Mouse (Mus musculus) forebrain, embryonic 15.5 days (tissue): Measurements from ENCODE around the gene Exoc6. TPM values are rescaled to one million over a fixed set of nuclear protein-coding genes. Genes with fewer than 3 reads are reported as not detected.

Experiments used
- ATAC-seq: fragments of 200-750 bp; cut with Nextera tagmentation; replicated peaks from 2 replicates; pipeline ENCODE4 v1.8.0; 2017; ENCODE audit warnings: mild to moderate bottlenecking, moderate TSS enrichment, moderate library complexity
- H3K27ac ChIP-seq: fragments of 300-500 bp; sonication (generic); replicated peaks from 2 replicates; pipeline ENCODE4 v1.5.1; 2015; ENCODE audit warnings: mild to moderate bottlenecking, inconsistent platforms
- H3K27me3 ChIP-seq: fragments of 300-500 bp; sonication (generic); 2 replicates; pipeline ENCODE4 v1.6.1; 2015; ENCODE audit warnings: inconsistent platforms
- H3K36me3 ChIP-seq: fragments of 300-500 bp; sonication (generic); 2 replicates; pipeline ENCODE4 v1.6.1; 2015; ENCODE audit warnings: mild to moderate bottlenecking, inconsistent platforms
- H3K4me1 ChIP-seq: fragments of 300-500 bp; sonication (generic); 2 replicates; pipeline ENCODE4 v1.6.1; 2015; ENCODE audit warnings: inconsistent platforms
- H3K4me2 ChIP-seq: fragments of 300-500 bp; sonication (generic); replicated peaks from 2 replicates; pipeline ENCODE4 v1.6.1; 2015; ENCODE audit warnings: mild to moderate bottlenecking, inconsistent platforms
- H3K4me3 ChIP-seq: fragments of 300-500 bp; sonication (generic); 2 replicates; pipeline ENCODE4 v1.5.1; 2015; ENCODE audit warnings: mild to moderate bottlenecking, inconsistent platforms
- H3K9ac ChIP-seq: fragments of 300-500 bp; sonication (generic); replicated peaks from 2 replicates; pipeline ENCODE4 v1.6.1; 2015; ENCODE audit warnings: mild to moderate bottlenecking, inconsistent platforms
- H3K9me3 ChIP-seq: fragments of 300-500 bp; sonication (generic); 2 replicates; pipeline ENCODE4 v1.6.1; 2016; ENCODE audit warnings: inconsistent platforms
- WGBS: fragments of 180-500 bp; shearing (Covaris S2); methylation state at CpG from one replicate; pipeline ENCODE4 v1.1.7; 2015; ENCODE audit warnings: mixed read lengths; 5-methylcytosine and 5-hydroxymethylcytosine counted together
- polyA plus RNA-seq: library from polyadenylated mRNA; unstranded; fragments of >200 nt; fragmentation: Nextera tagmentation; extraction: Ambion mirVana; gene quantifications from 2 replicates; pipeline ENCODE4 v1.2.1, GENCODE M21; 2015

The Exoc6 gene
- polyA plus RNA-seq, 1 experiment from 2014 or later = 22.0 TPM

DNA sequence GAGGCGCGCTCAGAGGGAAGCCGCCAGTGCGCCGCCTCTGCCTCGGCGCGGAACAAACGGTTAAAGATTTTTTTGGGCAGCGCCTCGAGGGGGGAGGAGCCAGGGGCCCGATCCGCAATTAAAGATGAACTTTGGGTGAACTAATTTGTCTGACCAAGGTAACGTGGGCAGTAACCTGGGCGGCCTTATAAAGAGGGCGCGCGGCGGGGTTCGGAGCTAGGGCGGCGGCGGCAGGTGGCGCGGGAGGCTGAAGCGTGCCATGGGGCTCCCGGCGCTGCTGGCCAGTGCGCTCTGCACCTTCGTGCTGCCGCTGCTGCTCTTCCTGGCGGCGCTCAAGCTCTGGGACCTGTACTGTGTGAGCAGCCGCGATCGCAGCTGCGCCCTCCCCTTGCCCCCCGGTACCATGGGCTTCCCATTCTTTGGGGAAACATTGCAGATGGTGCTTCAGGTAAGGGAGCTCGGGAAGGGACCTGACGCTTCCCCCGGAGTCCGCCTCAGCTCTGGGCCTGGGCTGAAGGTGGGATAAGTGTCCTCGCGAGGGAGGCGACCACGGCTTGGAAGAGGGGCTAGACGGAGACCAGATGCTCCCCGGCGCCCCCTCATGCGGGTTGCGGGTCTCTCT lies 147.5 kb downstream of the Exoc6 start, which contains the start of gene Cyp26a1:
Cyp26a1 (plus strand) TSS at position 148 of the 622 bp plus-strand sequence.
- Histone ChIP-seq H3K4me3 (peak within 1 kb of the TSS; percentile 36), H3K9me3 (no peaks in the 10 kb centered on the region), H3K4me1 (peaks cover 37% of the 10 kb centered on the region), H3K27ac (no peak within 1 kb of the TSS), H3K4me2 (peak within 1 kb of the TSS; percentile 53), H3K36me3 (no peaks in the 10 kb centered on the region), H3K9ac (no peak within 1 kb of the TSS), H3K27me3 (peaks cover 97% of the 10 kb centered on the region)
- under 1% methylated on average over 51 of the region's 51 CpGs for WGBS
- ATAC-seq = 0 out of 2 replicates have a peak, but pooled peaks have one; percentile 14

DNA sequence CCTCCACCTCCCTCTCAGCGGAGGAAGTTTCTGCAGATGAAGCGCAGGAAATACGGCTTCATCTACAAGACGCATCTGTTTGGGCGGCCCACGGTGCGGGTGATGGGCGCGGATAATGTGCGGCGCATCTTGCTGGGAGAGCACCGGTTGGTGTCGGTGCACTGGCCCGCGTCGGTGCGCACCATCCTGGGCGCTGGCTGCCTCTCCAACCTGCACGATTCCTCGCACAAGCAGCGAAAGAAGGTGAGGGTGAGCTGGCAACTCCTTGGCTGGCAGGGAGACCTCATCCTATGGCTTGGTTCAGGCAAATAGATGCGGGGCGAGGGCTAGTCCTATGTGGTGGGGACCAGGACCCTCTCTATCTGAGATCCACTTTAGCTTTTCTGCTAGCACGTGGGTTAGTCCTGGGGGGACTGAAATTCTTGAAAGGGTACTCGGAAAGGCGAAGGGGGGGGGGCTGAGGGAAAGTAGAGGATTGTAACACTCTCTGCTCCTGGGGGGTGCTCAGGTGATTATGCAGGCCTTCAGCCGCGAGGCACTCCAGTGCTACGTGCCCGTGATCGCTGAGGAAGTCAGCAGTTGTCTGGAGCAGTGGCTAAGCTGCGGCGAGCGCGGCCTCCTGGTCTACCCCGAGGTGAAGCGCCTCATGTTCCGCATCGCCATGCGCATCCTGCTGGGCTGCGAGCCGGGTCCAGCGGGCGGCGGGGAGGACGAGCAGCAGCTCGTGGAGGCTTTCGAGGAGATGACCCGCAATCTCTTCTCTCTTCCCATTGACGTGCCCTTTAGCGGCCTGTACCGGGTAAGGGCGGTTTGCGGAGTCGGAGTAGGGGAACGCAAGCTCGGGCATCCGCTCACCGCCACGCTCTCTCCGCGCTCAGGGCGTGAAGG lies 148.3 kb downstream of the Exoc6 start:
- Histone ChIP-seq H3K27me3 (peaks cover 94% of the 10 kb centered on the region), H3K9me3 (no peaks in the 10 kb centered on the region), H3K4me2 (peak overlapping the region; percentile 53), H3K36me3 (no peaks in the 10 kb centered on the region), H3K27ac (no peak overlapping the region), H3K4me1 (peaks cover 30% of the 10 kb centered on the region), H3K9ac (no peak overlapping the region), H3K4me3 (peak overlapping the region; percentile 36)
- peak; percentile 27; the same call in 1 of the 2 replicates for ATAC-seq
- WGBS = under 1% methylated on average over 63 of the region's 63 CpGs

DNA sequence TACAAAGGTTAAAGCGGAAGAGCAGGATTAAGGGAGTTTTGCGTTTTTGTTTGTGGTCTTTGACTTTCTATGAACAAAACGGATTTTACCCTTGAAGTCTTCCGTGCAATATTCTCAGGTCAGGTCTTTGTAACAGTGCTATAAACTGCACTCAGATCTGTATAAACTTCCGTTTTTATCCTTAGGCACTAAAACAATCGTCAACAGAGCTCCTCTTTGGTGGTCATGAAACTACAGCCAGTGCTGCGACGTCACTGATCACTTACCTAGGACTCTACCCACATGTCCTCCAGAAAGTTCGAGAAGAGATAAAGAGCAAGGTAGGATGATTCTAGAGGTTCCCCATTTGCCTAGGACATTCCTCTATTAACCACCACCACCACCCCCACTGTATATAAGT lies 149.5 kb downstream of the Exoc6 start:
- Histone ChIP-seq H3K9me3 (no peaks in the 10 kb centered on the region), H3K4me2 (no peak overlapping the region), H3K4me3 (no peak overlapping the region), H3K4me1 (peaks cover 30% of the 10 kb centered on the region), H3K9ac (no peak overlapping the region), H3K27ac (no peak overlapping the region), H3K36me3 (no peaks in the 10 kb centered on the region), H3K27me3 (peaks cover 85% of the 10 kb centered on the region)
- no peak for ATAC-seq
- WGBS = 21% methylated on average over 9 of the region's 9 CpGs

DNA sequence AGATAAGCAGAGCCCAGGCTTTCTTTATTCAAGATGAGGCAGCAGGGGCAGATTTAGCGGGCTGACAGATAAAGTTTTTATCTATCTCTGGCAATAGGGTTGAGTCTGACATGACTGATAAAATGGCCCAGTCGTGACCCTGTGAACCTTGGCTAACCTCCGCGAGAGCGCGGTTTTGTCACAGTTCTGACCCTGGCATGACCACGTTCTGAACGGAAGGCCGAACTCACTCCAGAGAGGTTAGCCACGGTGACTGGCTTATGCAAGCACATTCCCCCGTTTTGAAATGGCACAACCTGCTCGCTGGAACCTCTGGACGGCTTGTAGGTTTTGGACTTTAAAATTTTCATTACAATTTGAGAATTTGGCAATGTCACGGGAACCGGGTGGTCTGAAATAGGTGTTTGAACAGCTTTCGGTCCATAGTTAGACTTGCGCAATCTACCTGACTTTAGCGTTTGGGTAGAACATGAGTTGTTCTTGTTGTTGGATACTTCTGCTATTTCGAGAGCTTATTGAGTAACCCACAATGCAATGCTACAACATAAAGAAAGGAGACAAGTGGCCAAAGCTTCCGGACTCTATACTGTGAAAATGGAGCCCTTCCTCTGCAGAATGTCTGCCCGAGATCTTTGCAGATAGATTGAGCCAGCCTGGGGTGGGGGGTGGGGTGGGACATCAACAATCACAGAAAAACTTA lies 152.3 kb downstream of the Exoc6 start:
- 82% methylated on average over 21 of the region's 21 CpGs for WGBS
- H3K27ac ChIP-seq = no peak overlapping the region
- peaks cover 17% of the 10 kb centered on the region for H3K4me1 ChIP-seq
- ATAC-seq = no peak
- peaks cover 57% of the 10 kb centered on the region for H3K27me3 ChIP-seq
- H3K9me3 ChIP-seq = no peaks in the 10 kb centered on the region
- no peak overlapping the region for H3K4me3 ChIP-seq
- no peaks in the 10 kb centered on the region for H3K36me3 ChIP-seq
- H3K4me2 ChIP-seq = no peak overlapping the region
- H3K9ac ChIP-seq = no peak overlapping the region

DNA sequence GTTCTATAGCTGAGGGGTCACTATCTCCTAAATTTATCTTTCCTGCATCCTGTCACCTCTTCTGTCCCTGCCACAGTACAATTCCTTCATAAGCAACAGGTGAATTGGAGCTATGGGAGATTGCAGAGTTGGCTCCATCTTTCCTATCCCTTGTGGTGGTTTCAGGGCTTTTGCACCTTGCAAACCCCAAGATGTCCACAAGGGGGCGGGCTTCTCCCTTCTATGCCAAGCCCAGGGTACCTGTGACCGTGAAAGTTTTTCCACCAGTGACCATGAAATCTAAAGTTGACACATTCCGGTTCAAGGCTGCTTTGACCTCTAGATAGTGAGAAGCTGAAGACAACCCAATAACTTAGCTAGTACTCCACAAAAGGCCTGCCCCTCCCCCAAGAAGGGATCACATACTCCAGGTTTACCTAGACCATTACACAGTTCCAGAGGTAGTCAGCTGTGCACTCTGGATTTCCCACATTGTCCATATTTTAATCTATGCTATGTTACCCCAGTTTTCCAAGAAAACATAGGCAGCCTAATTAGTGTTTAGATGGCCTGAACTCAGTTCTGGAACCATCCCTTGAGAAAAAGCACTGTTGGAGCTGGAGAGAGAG lies 153.8 kb downstream of the Exoc6 start:
- no peaks in the 10 kb centered on the region for H3K36me3 ChIP-seq
- peaks cover 2% of the 10 kb centered on the region for H3K4me1 ChIP-seq
- H3K4me2 ChIP-seq = no peak overlapping the region
- ATAC-seq = peak; percentile 58
- H3K27ac ChIP-seq = no peak overlapping the region
- H3K4me3 ChIP-seq = no peak overlapping the region
- H3K27me3 ChIP-seq = peaks cover 42% of the 10 kb centered on the region
- no peak overlapping the region for H3K9ac ChIP-seq
- WGBS = 15% methylated on average over 3 of the region's 3 CpGs
- no peaks in the 10 kb centered on the region for H3K9me3 ChIP-seq

DNA sequence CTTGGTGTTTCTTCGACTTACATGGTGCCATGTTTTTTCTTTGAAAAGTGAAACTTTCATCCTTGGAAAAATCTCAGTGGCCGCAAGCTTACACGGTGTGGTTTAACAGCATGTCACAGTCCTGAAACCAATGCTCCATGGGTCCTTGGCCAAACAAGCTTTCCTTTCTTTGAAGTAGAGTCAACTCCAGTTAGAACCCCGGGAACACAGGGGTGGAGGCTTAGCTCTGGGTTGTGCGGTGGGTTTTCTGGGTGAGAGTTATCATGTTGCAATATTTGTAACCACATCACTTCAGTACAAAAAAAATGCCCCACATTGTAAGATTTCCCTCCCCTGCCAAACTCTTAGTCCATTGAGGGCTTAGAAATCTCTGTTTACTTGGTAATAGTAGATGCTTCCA lies 155.5 kb downstream of the Exoc6 start:
- no peaks in the 10 kb centered on the region for H3K9me3 ChIP-seq
- no peaks in the 10 kb centered on the region for H3K36me3 ChIP-seq
- no peak overlapping the region for H3K9ac ChIP-seq
- no peak overlapping the region for H3K4me3 ChIP-seq
- no peak overlapping the region for H3K27ac ChIP-seq
- no peaks in the 10 kb centered on the region for H3K4me1 ChIP-seq
- peaks cover 25% of the 10 kb centered on the region for H3K27me3 ChIP-seq
- no peak overlapping the region for H3K4me2 ChIP-seq
- WGBS = 94% methylated on average over 5 of the region's 5 CpGs
- ATAC-seq = no peak

DNA sequence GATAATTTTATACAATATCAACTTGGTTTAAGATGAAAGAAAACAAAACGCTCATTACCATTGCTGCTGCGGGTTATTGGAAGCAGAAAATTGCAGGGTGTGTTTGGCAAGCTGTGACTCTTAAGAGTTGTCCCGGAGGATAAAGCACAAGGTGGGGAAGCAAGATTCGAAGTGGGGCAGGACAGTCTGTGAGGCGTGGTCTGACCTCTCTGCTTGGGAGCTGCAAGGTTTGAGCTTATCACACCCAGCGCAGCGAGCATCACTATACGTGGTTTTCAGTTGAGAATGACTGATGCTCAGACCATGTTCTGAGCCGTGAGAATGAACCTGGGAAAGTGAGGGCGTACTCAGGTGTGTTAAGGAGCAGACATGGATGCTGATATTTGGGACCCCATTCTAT lies 164.5 kb downstream of the Exoc6 start:
- ATAC-seq = no peak

DNA sequence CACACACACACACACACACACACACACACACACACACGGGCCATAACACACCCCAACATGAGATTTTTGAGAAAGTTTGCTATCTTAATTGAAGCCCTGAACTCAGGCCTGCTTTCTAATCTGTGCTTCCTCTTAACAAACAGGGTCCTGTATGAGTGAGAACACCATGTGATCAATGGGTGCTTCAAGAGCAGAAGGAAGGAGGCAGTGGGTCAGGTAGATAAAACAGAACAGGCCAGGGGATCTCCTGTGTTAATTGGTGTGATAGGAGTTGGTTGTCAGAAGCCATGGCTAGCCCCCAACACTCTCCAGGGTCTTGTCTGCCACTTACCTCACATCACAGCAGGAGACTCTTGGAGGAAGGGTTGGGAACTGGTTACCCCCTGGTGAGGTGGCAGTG lies 165.8 kb downstream of the Exoc6 start:
- no peaks in the 10 kb centered on the region for H3K36me3 ChIP-seq
- no peak overlapping the region for H3K4me3 ChIP-seq
- H3K27me3 ChIP-seq = no peaks in the 10 kb centered on the region
- no peaks in the 10 kb centered on the region for H3K9me3 ChIP-seq
- no peak overlapping the region for H3K9ac ChIP-seq
- no peaks in the 10 kb centered on the region for H3K4me1 ChIP-seq
- no peak overlapping the region for H3K27ac ChIP-seq
- no peak for ATAC-seq
- H3K4me2 ChIP-seq = no peak overlapping the region
- WGBS = 81% methylated on average over 1 of the region's 1 CpGs

More for the DNA sequence above, 164.5 kb downstream of the Exoc6 start:
- no peak overlapping the region for H3K4me2 ChIP-seq
- no peaks in the 10 kb centered on the region for H3K9me3 ChIP-seq
- H3K27ac ChIP-seq = no peak overlapping the region
- H3K4me1 ChIP-seq = no peaks in the 10 kb centered on the region
- WGBS = 61% methylated on average over 10 of the region's 10 CpGs
- no peaks in the 10 kb centered on the region for H3K36me3 ChIP-seq
- H3K9ac ChIP-seq = no peak overlapping the region
- no peaks in the 10 kb centered on the region for H3K27me3 ChIP-seq
- no peak overlapping the region for H3K4me3 ChIP-seq

DNA sequence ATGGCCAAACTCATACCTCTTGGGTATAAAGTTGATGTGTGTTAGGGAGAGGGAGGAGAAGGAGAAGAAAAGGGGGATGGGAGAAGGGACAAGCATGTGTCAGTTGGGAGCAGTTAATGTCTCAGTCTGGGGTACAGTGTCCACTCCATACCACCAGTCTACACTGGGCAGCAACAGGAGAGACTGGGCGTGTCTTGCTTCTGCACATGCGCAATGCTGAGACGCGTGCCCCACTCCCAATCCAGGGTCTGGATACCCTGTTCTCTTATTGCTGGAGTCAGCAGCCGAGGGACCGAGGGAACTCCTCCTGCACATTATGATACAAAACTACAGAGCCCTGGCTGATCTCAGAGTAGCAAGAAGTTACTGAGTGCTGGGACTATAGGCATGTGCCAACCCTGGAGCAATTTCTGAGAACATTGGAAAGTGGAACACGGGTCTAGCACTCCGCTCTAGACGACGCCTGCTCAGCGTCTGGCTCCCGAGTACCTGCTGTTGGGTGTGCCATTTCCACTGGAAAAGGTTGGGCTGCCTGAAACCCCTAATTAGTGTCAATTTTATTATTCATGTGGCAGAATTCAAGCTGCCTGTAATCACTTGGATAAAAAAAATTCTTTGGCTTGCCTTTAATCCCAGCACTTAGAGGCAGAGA lies 166.4 kb downstream of the Exoc6 start:
- no peaks in the 10 kb centered on the region for H3K36me3 ChIP-seq
- H3K4me3 ChIP-seq = no peak overlapping the region
- H3K4me1 ChIP-seq = no peaks in the 10 kb centered on the region
- no peaks in the 10 kb centered on the region for H3K27me3 ChIP-seq
- H3K27ac ChIP-seq = no peak overlapping the region
- no peak overlapping the region for H3K4me2 ChIP-seq
- 71% methylated on average over 12 of the region's 12 CpGs for WGBS
- no peak; the same call in 1 of the 2 replicates for ATAC-seq
- no peaks in the 10 kb centered on the region for H3K9me3 ChIP-seq
- H3K9ac ChIP-seq = no peak overlapping the region

DNA sequence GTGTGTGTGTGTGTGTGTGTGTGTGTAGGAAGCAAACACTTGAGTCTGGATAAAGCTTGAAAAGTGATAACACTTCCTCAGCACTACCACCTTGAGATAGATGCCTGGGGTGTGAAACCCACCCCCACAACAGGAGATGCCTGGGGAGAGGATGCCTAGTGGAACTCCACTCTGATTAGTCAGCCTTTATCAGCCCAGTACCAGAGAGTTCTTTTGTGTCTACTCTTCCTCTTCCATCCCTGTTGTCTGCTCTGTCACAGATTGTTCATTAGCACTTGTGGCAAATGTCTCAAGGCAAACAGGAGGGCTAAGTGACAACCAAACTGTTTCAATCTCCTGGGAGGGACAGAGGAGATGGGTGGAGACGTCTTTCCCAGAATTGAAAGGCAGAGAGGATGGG lies 168.9 kb downstream of the Exoc6 start:
- Histone ChIP-seq H3K27ac (no peak overlapping the region), H3K9ac (no peak overlapping the region)
- no peak for ATAC-seq

DNA sequence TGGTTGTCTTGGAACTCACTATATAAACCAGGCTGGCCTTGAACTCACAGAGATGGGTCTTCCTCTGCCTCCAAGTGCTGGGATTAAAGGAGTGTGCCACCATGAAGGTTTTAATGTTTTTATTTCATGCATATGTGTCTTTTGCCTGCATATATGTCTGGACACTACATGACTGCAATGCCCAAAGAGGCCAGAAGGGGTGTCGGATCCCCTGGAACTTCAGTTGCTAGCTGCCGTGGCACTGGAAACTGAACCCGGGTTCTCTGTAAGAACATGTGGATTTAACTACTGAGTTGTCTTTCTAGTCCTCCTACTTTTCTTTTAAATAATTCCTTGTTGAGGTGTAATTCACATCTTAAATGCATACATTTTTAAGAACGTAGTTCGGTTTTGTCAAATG lies 174.4 kb downstream of the Exoc6 start:
- 96% methylated on average over 5 of the region's 5 CpGs for WGBS
- Histone ChIP-seq H3K36me3 (no peaks in the 10 kb centered on the region), H3K27ac (no peak overlapping the region), H3K4me2 (no peak overlapping the region), H3K4me1 (no peaks in the 10 kb centered on the region), H3K9me3 (no peaks in the 10 kb centered on the region), H3K4me3 (no peak overlapping the region), H3K9ac (no peak overlapping the region), H3K27me3 (no peaks in the 10 kb centered on the region)
- ATAC-seq = no peak

More for the DNA sequence above, 168.9 kb downstream of the Exoc6 start:
- no peaks in the 10 kb centered on the region for H3K36me3 ChIP-seq
- H3K4me1 ChIP-seq = no peaks in the 10 kb centered on the region
- no peak overlapping the region for H3K4me2 ChIP-seq
- WGBS = 50% methylated on average over 1 of the region's 1 CpGs
- no peaks in the 10 kb centered on the region for H3K9me3 ChIP-seq
- H3K4me3 ChIP-seq = no peak overlapping the region
- no peaks in the 10 kb centered on the region for H3K27me3 ChIP-seq
